Mouse (Mus musculus) hindbrain, embryonic 12.5 days (tissue): ENCODE data around the gene Ttll5. TPM values are rescaled to one million over a fixed set of nuclear protein-coding genes. Genes with fewer than 3 reads are reported as not detected.

Experiments used
- ATAC-seq: fragments of 200-750 bp; cut with Nextera tagmentation; 2 replicates; pipeline ENCODE4 v1.8.0; 2017; ENCODE audit warnings: moderate TSS enrichment; ENCODE audit not compliant: low FRiP score
- H3K27ac ChIP-seq: fragments of 300-500 bp; sonication (generic); 2 replicates; pipeline ENCODE4 v1.5.1; 2016; ENCODE audit warnings: mild to moderate bottlenecking
- H3K27me3 ChIP-seq: fragments of 300-500 bp; sonication (generic); 2 replicates; pipeline ENCODE4 v1.6.1; 2016; ENCODE audit warnings: mild to moderate bottlenecking
- H3K36me3 ChIP-seq: fragments of 300-500 bp; sonication (generic); 2 replicates; pipeline ENCODE4 v1.6.1; 2016; ENCODE audit warnings: mild to moderate bottlenecking
- H3K4me1 ChIP-seq: fragments of 300-500 bp; sonication (generic); 2 replicates; pipeline ENCODE4 v1.6.1; 2016
- H3K4me2 ChIP-seq: fragments of 300-500 bp; sonication (generic); replicated peaks from 2 replicates; pipeline ENCODE4 v1.6.1; 2016; ENCODE audit warnings: mild to moderate bottlenecking
- H3K4me3 ChIP-seq: fragments of 300-500 bp; sonication (generic); 2 replicates; pipeline ENCODE4 v1.5.1; 2016; ENCODE audit warnings: mild to moderate bottlenecking
- H3K9ac ChIP-seq: fragments of 300-500 bp; sonication (generic); 2 replicates; pipeline ENCODE4 v1.6.1; 2016; ENCODE audit warnings: mild to moderate bottlenecking, moderate library complexity
- H3K9me3 ChIP-seq: fragments of 300-500 bp; sonication (generic); replicated peaks from 2 replicates; pipeline ENCODE4 v1.6.1; 2016; ENCODE audit warnings: mild to moderate bottlenecking
- WGBS: fragments of 180-500 bp; shearing (Covaris S2); methylation state at CpG from one replicate; pipeline ENCODE4 v1.1.7; 2016; 5-methylcytosine and 5-hydroxymethylcytosine counted together
- polyA plus RNA-seq: library from polyadenylated mRNA; unstranded; fragments of >200 nt; fragmentation: Nextera tagmentation; extraction: Ambion mirVana; gene quantifications from 2 replicates; pipeline ENCODE4 v1.2.1, GENCODE M21; 2016

Ttll5 gene
- polyA plus RNA-seq, 1 experiment from 2014 or later, result 15.9 TPM

- Histone ChIP-seq H3K9me3 (no peaks in the 10 kb centered on the region), H3K36me3 (peaks cover 13% of the 10 kb centered on the region), H3K27ac (no peak overlapping the region), H3K27me3 (0 out of 2 replicates have a peak, but pooled peaks cover 2% of the 10 kb centered on the region), H3K9ac (no peak overlapping the region), H3K4me2 (no peak overlapping the region), H3K4me3 (no peak overlapping the region), H3K4me1 (peaks cover 22% of the 10 kb centered on the region)
- no peak for ATAC-seq
- 83% methylated on average over 3 of the region's 3 CpGs for WGBS
These were observed 276.3 kb downstream of the Ttll5 start for GRCm38 (mm10) chr12:86100711-86101110.

- Histone ChIP-seq H3K4me2 (no peak overlapping the region), H3K4me1 (peaks cover 22% of the 10 kb centered on the region), H3K9me3 (no peaks in the 10 kb centered on the region), H3K27ac (no peak overlapping the region), H3K9ac (no peak overlapping the region), H3K4me3 (no peak overlapping the region), H3K36me3 (peaks cover 3% of the 10 kb centered on the region), H3K27me3 (0 out of 2 replicates have a peak, but pooled peaks cover 2% of the 10 kb centered on the region)
- ATAC-seq, result no peak
- 77% methylated on average over 8 of the region's 8 CpGs for WGBS
These were observed 278.2 kb downstream of the Ttll5 start for GRCm38 (mm10) chr12:86102686-86103085.

GRCm38 (mm10) chr12:86103391-86103790 lies 278.9 kb downstream of the Ttll5 start:
- Histone ChIP-seq H3K4me3 (no peak overlapping the region), H3K4me2 (no peak overlapping the region)

GRCm38 (mm10) chr12:86103852-86104251 lies 279.4 kb downstream of the Ttll5 start:
- H3K9me3 ChIP-seq, result no peaks in the 10 kb centered on the region
- peaks cover 22% of the 10 kb centered on the region for H3K4me1 ChIP-seq
- 44% methylated on average over 8 of the region's 8 CpGs for WGBS
- no peak overlapping the region for H3K9ac ChIP-seq
- ATAC-seq, result no peak; the same call in 1 of the 2 replicates
- peaks cover 7% of the 10 kb centered on the region for H3K36me3 ChIP-seq
- 0 out of 2 replicates have a peak, but pooled peaks cover 2% of the 10 kb centered on the region for H3K27me3 ChIP-seq
- no peak overlapping the region for H3K27ac ChIP-seq
- H3K4me2 ChIP-seq, result no peak overlapping the region
- H3K4me3 ChIP-seq, result no peak overlapping the region

More at GRCm38 (mm10) chr12:86103391-86103790, 278.9 kb downstream of the Ttll5 start:
- 42% methylated on average over 11 of the region's 11 CpGs for WGBS
- 0 out of 2 replicates have a peak, but pooled peaks cover 2% of the 10 kb centered on the region for H3K27me3 ChIP-seq
- H3K9ac ChIP-seq, result no peak overlapping the region
- no peak for ATAC-seq
- H3K9me3 ChIP-seq, result no peaks in the 10 kb centered on the region
- peaks cover 22% of the 10 kb centered on the region for H3K4me1 ChIP-seq
- peak overlapping the region; percentile 45; the same call in 1 of the 2 replicates for H3K27ac ChIP-seq
- H3K36me3 ChIP-seq, result peaks cover 5% of the 10 kb centered on the region

- ATAC-seq, result no peak
- no peaks in the 10 kb centered on the region for H3K9me3 ChIP-seq
- H3K4me1 ChIP-seq, result peaks cover 22% of the 10 kb centered on the region
- H3K27ac ChIP-seq, result no peak overlapping the region
- H3K4me3 ChIP-seq, result no peak overlapping the region
- peaks cover 7% of the 10 kb centered on the region for H3K36me3 ChIP-seq
- 0 out of 2 replicates have a peak, but pooled peaks cover 2% of the 10 kb centered on the region for H3K27me3 ChIP-seq
- H3K9ac ChIP-seq, result no peak overlapping the region
- WGBS, result 80% methylated on average over 11 of the region's 11 CpGs
- no peak overlapping the region for H3K4me2 ChIP-seq
These were observed 279.8 kb downstream of the Ttll5 start for GRCm38 (mm10) chr12:86104297-86104696.

GRCm38 (mm10) chr12:86105546-86105945 lies 281.1 kb downstream of the Ttll5 start:
- peaks cover 7% of the 10 kb centered on the region; the same call in 1 of the 2 replicates for H3K36me3 ChIP-seq
- 75% methylated on average over 7 of the region's 10 CpGs for WGBS
- no peak overlapping the region for H3K9ac ChIP-seq
- no peak for ATAC-seq
- H3K27ac ChIP-seq, result no peak overlapping the region
- H3K27me3 ChIP-seq, result 0 out of 2 replicates have a peak, but pooled peaks cover 2% of the 10 kb centered on the region
- H3K9me3 ChIP-seq, result no peaks in the 10 kb centered on the region
- H3K4me1 ChIP-seq, result peaks cover 22% of the 10 kb centered on the region
- no peak overlapping the region for H3K4me2 ChIP-seq
- H3K4me3 ChIP-seq, result no peak overlapping the region

- H3K36me3 ChIP-seq, result peaks cover 7% of the 10 kb centered on the region; the same call in 1 of the 2 replicates
- ATAC-seq, result no peak
- H3K4me1 ChIP-seq, result peaks cover 22% of the 10 kb centered on the region
- no peak overlapping the region for H3K27ac ChIP-seq
- no peaks in the 10 kb centered on the region for H3K9me3 ChIP-seq
- no peak overlapping the region for H3K9ac ChIP-seq
- no peak overlapping the region for H3K4me3 ChIP-seq
- no peak overlapping the region for H3K4me2 ChIP-seq
- WGBS, result 91% methylated on average over 9 of the region's 9 CpGs
- H3K27me3 ChIP-seq, result 0 out of 2 replicates have a peak, but pooled peaks cover 2% of the 10 kb centered on the region
These were observed 281.6 kb downstream of the Ttll5 start for GRCm38 (mm10) chr12:86106086-86106485.

GRCm38 (mm10) chr12:86107645-86108044 lies 283.2 kb downstream of the Ttll5 start:
- H3K4me1 ChIP-seq, result peaks cover 18% of the 10 kb centered on the region
- no peaks in the 10 kb centered on the region for H3K9me3 ChIP-seq
- no peak overlapping the region for H3K4me3 ChIP-seq
- no peak for ATAC-seq
- 0 out of 2 replicates have a peak, but pooled peaks cover 2% of the 10 kb centered on the region for H3K27me3 ChIP-seq
- H3K27ac ChIP-seq, result no peak overlapping the region
- WGBS, result 80% methylated on average over 7 of the region's 7 CpGs
- no peak overlapping the region for H3K4me2 ChIP-seq
- H3K36me3 ChIP-seq, result peaks cover 7% of the 10 kb centered on the region; the same call in 1 of the 2 replicates
- no peak overlapping the region for H3K9ac ChIP-seq

GRCm38 (mm10) chr12:86109531-86109930 lies 285.1 kb downstream of the Ttll5 start:
- no peak overlapping the region for H3K4me2 ChIP-seq
- no peak overlapping the region for H3K4me3 ChIP-seq
- H3K4me1 ChIP-seq, result peaks cover 2% of the 10 kb centered on the region; the same call in 1 of the 2 replicates
- H3K9ac ChIP-seq, result no peak overlapping the region
- H3K27me3 ChIP-seq, result 0 out of 2 replicates have a peak, but pooled peaks cover 1% of the 10 kb centered on the region
- H3K27ac ChIP-seq, result no peak overlapping the region
- WGBS, result 83% methylated on average over 4 of the region's 4 CpGs
- ATAC-seq, result no peak
- H3K9me3 ChIP-seq, result no peaks in the 10 kb centered on the region
- peaks cover 10% of the 10 kb centered on the region; the same call in 1 of the 2 replicates for H3K36me3 ChIP-seq

- Histone ChIP-seq H3K4me2 (no peak overlapping the region), H3K27me3 (no peaks in the 10 kb centered on the region), H3K4me1 (peaks cover 4% of the 10 kb centered on the region; the same call in 1 of the 2 replicates), H3K36me3 (peaks cover 7% of the 10 kb centered on the region; the same call in 1 of the 2 replicates), H3K4me3 (no peak overlapping the region), H3K9ac (no peak overlapping the region), H3K27ac (no peak overlapping the region), H3K9me3 (no peaks in the 10 kb centered on the region)
- WGBS, result 92% methylated on average over 2 of the region's 2 CpGs
- ATAC-seq, result no peak
These were observed 286.2 kb downstream of the Ttll5 start for GRCm38 (mm10) chr12:86110637-86111036.

Other genes with a start within 250 kb of the Ttll5 start
- 0.90 and 1.1 TPM in 2 replicates for gene Jdp2, start 225.6 kb upstream of the Ttll5 start, polyA plus RNA-seq
- 2.3 and 2.6 TPM in 2 replicates for gene Batf, start 138.0 kb upstream of the Ttll5 start, polyA plus RNA-seq
- gene Flvcr2, start 78.1 kb upstream of the Ttll5 start, polyA plus RNA-seq, result 2.6 and 3.4 TPM in 2 replicates
- 97.3 and 106 TPM in 2 replicates for gene Erg28, start 109 bp upstream of the Ttll5 start, polyA plus RNA-seq